8 mouse cellular contexts compared by ENCODE assay signal in genomic region chr7:29162750-29163525, GRCm38 (mm10). TPM values are rescaled to one million over a fixed set of nuclear protein-coding genes. Genes with fewer than 3 reads are reported as not detected.
A peak's percentile ranks its signal among the peaks of the same experiment; 100 is the strongest.
DNase-seq lines count a peak whose midpoint lies in the region; ATAC-seq and TF ChIP-seq lines count a peak whose summit lies in the region.

No protein-coding gene starts in this region.

- no peak for TF ChIP-seq EP300 in stomach, postnatal 0 days (optimal IDR thresholded peaks at IDR 0.05)

- H3K4me1 ChIP-seq in G1E (ENCODE audit: insufficient read depth, low read depth, low read length) = peaks cover 27% of the 10 kb centered on the region
- H3K4me1 ChIP-seq in intestine, embryonic 15.5 days (replicated peaks) = peaks cover 5% of the 10 kb centered on the region; the same call in 1 of the 2 replicates
- peaks cover 9% of the 10 kb centered on the region; the same call in 1 of the 2 replicates for H3K4me1 ChIP-seq in liver, embryonic 15.5 days (replicated peaks)
- H3K4me1 ChIP-seq in stomach, postnatal 0 days (replicated peaks; ENCODE audit: control insufficient read depth, insufficient read depth) = no peaks in the 10 kb centered on the region
- H3K4me1 ChIP-seq in midbrain, embryonic 13.5 days (replicated peaks) = peaks cover 9% of the 10 kb centered on the region

- peak; percentile 70 for DNase-seq in CD4-positive, CD25-positive, alpha-beta regulatory T cell, adult 2 months (ENCODE audit: low read depth, low spot score)
- DNase-seq in G1E (ENCODE audit: low spot score) = peak; percentile 74
- peak; percentile 91 for DNase-seq in stomach, postnatal 0 days (ENCODE audit: low spot score)
- no peak for DNase-seq in left cerebral cortex, adult 18-20 months (ENCODE audit: low spot score in 2 of 2)
- no peak for DNase-seq in adrenal gland, postnatal 25 days

- H3K4me2 ChIP-seq in intestine, embryonic 15.5 days (replicated peaks) = peak overlapping the region; percentile 16
- 0 out of 2 replicates have a peak overlapping the region, but pooled peaks have one; percentile 11 for H3K4me2 ChIP-seq in liver, embryonic 15.5 days
- no peak overlapping the region for H3K4me2 ChIP-seq in stomach, postnatal 0 days (replicated peaks; ENCODE audit: low read depth)
- no peak overlapping the region for H3K4me2 ChIP-seq in midbrain, embryonic 13.5 days (replicated peaks)

- H3K27ac ChIP-seq in intestine, embryonic 15.5 days = no peak overlapping the region
- H3K27ac ChIP-seq in liver, embryonic 15.5 days (replicated peaks) = no peak overlapping the region
- H3K27ac ChIP-seq in stomach, postnatal 0 days (replicated peaks) = no peak overlapping the region
- H3K27ac ChIP-seq in midbrain, embryonic 13.5 days = no peak overlapping the region

- H3K36me3 ChIP-seq in G1E (replicated peaks) = no peaks in the 10 kb centered on the region
- no peaks in the 10 kb centered on the region for H3K36me3 ChIP-seq in intestine, embryonic 15.5 days
- no peaks in the 10 kb centered on the region for H3K36me3 ChIP-seq in liver, embryonic 15.5 days (replicated peaks)
- H3K36me3 ChIP-seq in stomach, postnatal 0 days (ENCODE audit: control insufficient read depth, insufficient read depth, low read length) = no peaks in the 10 kb centered on the region
- H3K36me3 ChIP-seq in midbrain, embryonic 13.5 days = peaks cover 29% of the 10 kb centered on the region

- peaks cover 55% of the 10 kb centered on the region for H3K27me3 ChIP-seq in G1E (ENCODE audit: insufficient read depth, low read length)
- H3K27me3 ChIP-seq in intestine, embryonic 15.5 days (replicated peaks) = peaks cover 16% of the 10 kb centered on the region
- H3K27me3 ChIP-seq in liver, embryonic 15.5 days = peaks cover 44% of the 10 kb centered on the region
- no peaks in the 10 kb centered on the region for H3K27me3 ChIP-seq in stomach, postnatal 0 days (ENCODE audit: control insufficient read depth, insufficient read depth, low read length)
- peaks cover 23% of the 10 kb centered on the region for H3K27me3 ChIP-seq in midbrain, embryonic 13.5 days

- TF ChIP-seq CTCF in G1E (IDR thresholded peaks at IDR 0.05; ENCODE audit: low read depth, low read length) = no peak
- no peak for TF ChIP-seq CTCF in stomach, postnatal 0 days (IDR thresholded peaks at IDR 0.05; ENCODE audit: low read depth)

- 14% methylated on average over 9 of the region's 9 CpGs for WGBS in intestine, embryonic 15.5 days
- 23% methylated on average over 9 of the region's 9 CpGs for WGBS in liver, embryonic 15.5 days (ENCODE audit: insufficient replicate concordance)
- whole genome bisulfite sequencing in stomach, postnatal 0 days = 12% methylated on average over 9 of the region's 9 CpGs
- 17% methylated on average over 9 of the region's 9 CpGs for WGBS in midbrain, embryonic 13.5 days

- ATAC-seq in G1E (ENCODE audit: extremely low read depth, insufficient number of reproducible peaks, low FRiP score, poor library complexity, severe bottlenecking) = peak; percentile 60
- ATAC-seq in intestine, embryonic 15.5 days = peak; percentile 91
- ATAC-seq in liver, embryonic 15.5 days (ENCODE audit: insufficient read depth) = peak; percentile 42
- peak; percentile 84 for ATAC-seq in stomach, postnatal 0 days (ENCODE audit: low FRiP score, low TSS enrichment)
- no peak for ATAC-seq in midbrain, embryonic 13.5 days

- peak overlapping the region; percentile 58; the same call in 1 of the 2 replicates for H3K4me3 ChIP-seq in G1E (ENCODE audit: low read depth, low read length)
- no peak overlapping the region for H3K4me3 ChIP-seq in intestine, embryonic 15.5 days (replicated peaks)
- H3K4me3 ChIP-seq in liver, embryonic 15.5 days (replicated peaks) = no peak overlapping the region
- H3K4me3 ChIP-seq in stomach, postnatal 0 days (ENCODE audit: low read depth, low read length) = no peak overlapping the region
- H3K4me3 ChIP-seq in midbrain, embryonic 13.5 days (replicated peaks) = no peak overlapping the region

- H3K9me3 ChIP-seq in G1E (replicated peaks) = no peaks in the 10 kb centered on the region
- no peaks in the 10 kb centered on the region for H3K9me3 ChIP-seq in intestine, embryonic 15.5 days
- no peaks in the 10 kb centered on the region for H3K9me3 ChIP-seq in liver, embryonic 15.5 days (replicated peaks)
- no peaks in the 10 kb centered on the region for H3K9me3 ChIP-seq in stomach, postnatal 0 days (ENCODE audit: control insufficient read depth, low read length)
- no peaks in the 10 kb centered on the region for H3K9me3 ChIP-seq in midbrain, embryonic 13.5 days

- no peak overlapping the region for H3K9ac ChIP-seq in intestine, embryonic 15.5 days
- no peak overlapping the region for H3K9ac ChIP-seq in liver, embryonic 15.5 days
- no peak overlapping the region for H3K9ac ChIP-seq in stomach, postnatal 0 days (ENCODE audit: low read length)
- no peak overlapping the region for H3K9ac ChIP-seq in midbrain, embryonic 13.5 days (replicated peaks)

RNA-seq across cellular contexts. Expression of gene Fam98c, which starts 6.9 kb away (rescaled TPM):
- 29.6 and 33.9 TPM in 2 replicates for total RNA-seq in G1E (2014; fragmentation: Nextera tagmentation)
- 21.9 and 26.0 TPM in 2 replicates for total RNA-seq in G1E (2017)
- 70.4 and 73.8 TPM in 2 replicates for polyA plus RNA-seq in G1E (2012)
- polyA plus RNA-seq in intestine, embryonic 15.5 days (2015; fragmentation: Nextera tagmentation; extraction: Ambion mirVana) = 48.7 and 49.3 TPM in 2 replicates
- 6.2 and 6.5 TPM in 2 replicates for polyA plus RNA-seq in liver, embryonic 15.5 days (2015; fragmentation: Nextera tagmentation; extraction: Ambion mirVana)
- polyA plus RNA-seq in stomach, postnatal 0 days (2015; fragmentation: Nextera tagmentation; extraction: Ambion mirVana) = 32.8 and 38.8 TPM in 2 replicates
- total RNA-seq in left cerebral cortex, adult 18-20 months (2021) = 10 to 100 TPM; 33.8 to 40.2 TPM
- 17.5 and 18.4 TPM in 2 replicates for polyA plus RNA-seq in midbrain, embryonic 13.5 days (2015; fragmentation: Nextera tagmentation; extraction: Ambion mirVana)
- 14.4 and 15.7 TPM in 2 replicates for total RNA-seq in adrenal gland, postnatal 25 days (2021)

RNA-seq across cellular contexts. Expression of gene Ggn, which starts 7.1 kb away (rescaled TPM):
- not detected in 2 replicates for total RNA-seq in G1E (2014; fragmentation: Nextera tagmentation)
- 0.22 TPM in 1 of 2 replicates, not detected in the other for total RNA-seq in G1E (2017)
- 0.21 and 0.36 TPM in 2 replicates for polyA plus RNA-seq in G1E (2012)
- 0.49 and 0.76 TPM in 2 replicates for polyA plus RNA-seq in intestine, embryonic 15.5 days (2015; fragmentation: Nextera tagmentation; extraction: Ambion mirVana)
- polyA plus RNA-seq in liver, embryonic 15.5 days (2015; fragmentation: Nextera tagmentation; extraction: Ambion mirVana) = 0.05 TPM in 1 of 2 replicates, not detected in the other
- 0.29 and 0.46 TPM in 2 replicates for polyA plus RNA-seq in stomach, postnatal 0 days (2015; fragmentation: Nextera tagmentation; extraction: Ambion mirVana)
- 1 to 10 TPM; 1.6 to 1.9 TPM for total RNA-seq in left cerebral cortex, adult 18-20 months (2021)
- 0.54 and 0.93 TPM in 2 replicates for polyA plus RNA-seq in midbrain, embryonic 13.5 days (2015; fragmentation: Nextera tagmentation; extraction: Ambion mirVana)
- 1.3 and 1.4 TPM in 2 replicates for total RNA-seq in adrenal gland, postnatal 25 days (2021)

RNA-seq across cellular contexts. Expression of gene Spred3, which starts 7.3 kb away (rescaled TPM):
- 1.3 and 1.5 TPM in 2 replicates for total RNA-seq in G1E (2014; fragmentation: Nextera tagmentation)
- 0.41 and 0.44 TPM in 2 replicates for total RNA-seq in G1E (2017)
- 0.21 and 0.23 TPM in 2 replicates for polyA plus RNA-seq in G1E (2012)
- 1.4 and 2.0 TPM in 2 replicates for polyA plus RNA-seq in intestine, embryonic 15.5 days (2015; fragmentation: Nextera tagmentation; extraction: Ambion mirVana)
- 0.13 and 0.21 TPM in 2 replicates for polyA plus RNA-seq in liver, embryonic 15.5 days (2015; fragmentation: Nextera tagmentation; extraction: Ambion mirVana)
- 0.95 and 1.0 TPM in 2 replicates for polyA plus RNA-seq in stomach, postnatal 0 days (2015; fragmentation: Nextera tagmentation; extraction: Ambion mirVana)
- 10 to 100 TPM; 50.2 to 53.6 TPM for total RNA-seq in left cerebral cortex, adult 18-20 months (2021)
- polyA plus RNA-seq in midbrain, embryonic 13.5 days (2015; fragmentation: Nextera tagmentation; extraction: Ambion mirVana) = 9.4 and 9.9 TPM in 2 replicates
- total RNA-seq in adrenal gland, postnatal 25 days (2021) = 7.4 and 11.0 TPM in 2 replicates

RNA-seq across cellular contexts. Expression of gene Psmd8, which starts 17.6 kb away (rescaled TPM):
- total RNA-seq in G1E (2014; fragmentation: Nextera tagmentation) = 157 TPM in 2 replicates
- 187 and 209 TPM in 2 replicates for total RNA-seq in G1E (2017)
- polyA plus RNA-seq in G1E (2012) = 103 and 111 TPM in 2 replicates
- polyA plus RNA-seq in intestine, embryonic 15.5 days (2015; fragmentation: Nextera tagmentation; extraction: Ambion mirVana) = 244 and 249 TPM in 2 replicates
- polyA plus RNA-seq in liver, embryonic 15.5 days (2015; fragmentation: Nextera tagmentation; extraction: Ambion mirVana) = 110 and 112 TPM in 2 replicates
- polyA plus RNA-seq in stomach, postnatal 0 days (2015; fragmentation: Nextera tagmentation; extraction: Ambion mirVana) = 262 and 269 TPM in 2 replicates
- 100 to 1,000 TPM; 121 to 125 TPM for total RNA-seq in left cerebral cortex, adult 18-20 months (2021)
- polyA plus RNA-seq in midbrain, embryonic 13.5 days (2015; fragmentation: Nextera tagmentation; extraction: Ambion mirVana) = 314 and 315 TPM in 2 replicates
- total RNA-seq in adrenal gland, postnatal 25 days (2021) = 176 and 192 TPM in 2 replicates

RNA-seq across cellular contexts. Expression of gene Rasgrp4, which starts 28.3 kb away (rescaled TPM):
- 4.3 and 5.8 TPM in 2 replicates for total RNA-seq in G1E (2014; fragmentation: Nextera tagmentation)
- total RNA-seq in G1E (2017) = 8.2 and 8.6 TPM in 2 replicates
- 3.0 and 4.3 TPM in 2 replicates for polyA plus RNA-seq in G1E (2012)
- polyA plus RNA-seq in intestine, embryonic 15.5 days (2015; fragmentation: Nextera tagmentation; extraction: Ambion mirVana) = 0.44 and 0.62 TPM in 2 replicates
- 0.79 and 0.96 TPM in 2 replicates for polyA plus RNA-seq in liver, embryonic 15.5 days (2015; fragmentation: Nextera tagmentation; extraction: Ambion mirVana)
- polyA plus RNA-seq in stomach, postnatal 0 days (2015; fragmentation: Nextera tagmentation; extraction: Ambion mirVana) = 0.15 and 0.35 TPM in 2 replicates
- 1 to 10 TPM; 1.4 TPM for total RNA-seq in left cerebral cortex, adult 18-20 months (2021)
- 0.40 and 0.50 TPM in 2 replicates for polyA plus RNA-seq in midbrain, embryonic 13.5 days (2015; fragmentation: Nextera tagmentation; extraction: Ambion mirVana)
- total RNA-seq in adrenal gland, postnatal 25 days (2021) = 0.90 and 1.7 TPM in 2 replicates

Comparison
In these comparisons a context has a peak if more than half of its experiments do, and no peak if none do; other contexts are left out.
1. DNase-seq: peak in CD4-positive, CD25-positive, alpha-beta regulatory T cell, adult 2 months (single experiment), G1E (single experiment) and stomach, postnatal 0 days (single experiment); none in left cerebral cortex, adult 18-20 months (0 of 2) and adrenal gland, postnatal 25 days (single experiment).
2. H3K4me2 ChIP-seq: peak in intestine, embryonic 15.5 days (single experiment) and liver, embryonic 15.5 days (single experiment); none in stomach, postnatal 0 days (single experiment) and midbrain, embryonic 13.5 days (single experiment).